Mouse (Mus musculus) urinary bladder, postnatal 10 days (tissue): ENCODE data around the gene Mybpc1.

Experiments
- DNase-seq: peaks from one replicate; pipeline ENCODE4 v3.0.0; 2022; ENCODE audit warnings: low spot score

Mybpc1 gene

GRCm38 (mm10) chr10:88604943-88605342 lies at the start of gene Mybpc1:
Gene Mybpc1 (minus strand): TSS chr10:88605152.
- no peak for DNase-seq

GRCm38 (mm10) chr10:88645448-88645847 lies 40.5 kb upstream of the Mybpc1 start:
- DNase-seq, result no peak

GRCm38 (mm10) chr10:88631330-88631953 lies 26.5 kb upstream of the Mybpc1 start:
- DNase-seq, result no peak

GRCm38 (mm10) chr10:88630663-88631329 lies 25.8 kb upstream of the Mybpc1 start:
- DNase-seq, result no peak

GRCm38 (mm10) chr10:88627052-88627451 lies 22.1 kb upstream of the Mybpc1 start:
- no peak for DNase-seq

- no peak for DNase-seq
These were observed 21.2 kb upstream of the Mybpc1 start for GRCm38 (mm10) chr10:88626176-88626575.

- DNase-seq, result no peak
These were observed 19.3 kb upstream of the Mybpc1 start for GRCm38 (mm10) chr10:88624300-88624699.

GRCm38 (mm10) chr10:88622624-88623023 lies 17.7 kb upstream of the Mybpc1 start:
- DNase-seq, result no peak

GRCm38 (mm10) chr10:88620809-88621208 lies 15.9 kb upstream of the Mybpc1 start:
- DNase-seq, result no peak

- DNase-seq, result no peak
These were observed 8.1 kb upstream of the Mybpc1 start for GRCm38 (mm10) chr10:88613051-88613450.

- no peak for DNase-seq
These were observed 1.7 kb upstream of the Mybpc1 start for GRCm38 (mm10) chr10:88606686-88607085.

GRCm38 (mm10) chr10:88606065-88606464 lies 1.1 kb upstream of the Mybpc1 start:
- DNase-seq, result no peak

GRCm38 (mm10) chr10:88603773-88604172 lies 1.2 kb downstream of the Mybpc1 start:
- DNase-seq, result no peak

- no peak for DNase-seq
These were observed 1.7 kb downstream of the Mybpc1 start for GRCm38 (mm10) chr10:88603256-88603655.

GRCm38 (mm10) chr10:88600591-88600990 lies 4.4 kb downstream of the Mybpc1 start:
- DNase-seq, result no peak

- no peak for DNase-seq
These were observed 12.6 kb downstream of the Mybpc1 start for GRCm38 (mm10) chr10:88592316-88592715.

GRCm38 (mm10) chr10:88591042-88591441 lies 13.9 kb downstream of the Mybpc1 start:
- no peak for DNase-seq

- no peak for DNase-seq
These were observed 20.5 kb downstream of the Mybpc1 start for GRCm38 (mm10) chr10:88584469-88584868.

- DNase-seq, result no peak
These were observed 24.2 kb downstream of the Mybpc1 start for GRCm38 (mm10) chr10:88580786-88581185.

GRCm38 (mm10) chr10:88578651-88579050 lies 26.3 kb downstream of the Mybpc1 start:
- no peak for DNase-seq

- no peak for DNase-seq
These were observed 30.8 kb downstream of the Mybpc1 start for GRCm38 (mm10) chr10:88574115-88574635.

- DNase-seq, result no peak
These were observed 32.8 kb downstream of the Mybpc1 start for GRCm38 (mm10) chr10:88572123-88572522.

GRCm38 (mm10) chr10:88557046-88557445 lies 47.9 kb downstream of the Mybpc1 start:
- no peak for DNase-seq

- no peak for DNase-seq
These were observed 52.2 kb downstream of the Mybpc1 start for GRCm38 (mm10) chr10:88552738-88553137.
